Mouse (Mus musculus) thymus, adult 18-20 months (tissue): ENCODE results near the gene Rnf126.

Experiments used
- DNase-seq, 2 experiments: peaks; one replicate each; pipeline ENCODE4 v3.0.0; 2022; ENCODE audit warnings: mixed read lengths in 2 of 2

Rnf126 gene

GRCm38 (mm10) chr10:79766508-79767325, at the start of gene Rnf126:
TSS of gene Rnf126 (minus strand) at chr10:79766952.
- peak; percentile 98 for DNase-seq

DNA sequence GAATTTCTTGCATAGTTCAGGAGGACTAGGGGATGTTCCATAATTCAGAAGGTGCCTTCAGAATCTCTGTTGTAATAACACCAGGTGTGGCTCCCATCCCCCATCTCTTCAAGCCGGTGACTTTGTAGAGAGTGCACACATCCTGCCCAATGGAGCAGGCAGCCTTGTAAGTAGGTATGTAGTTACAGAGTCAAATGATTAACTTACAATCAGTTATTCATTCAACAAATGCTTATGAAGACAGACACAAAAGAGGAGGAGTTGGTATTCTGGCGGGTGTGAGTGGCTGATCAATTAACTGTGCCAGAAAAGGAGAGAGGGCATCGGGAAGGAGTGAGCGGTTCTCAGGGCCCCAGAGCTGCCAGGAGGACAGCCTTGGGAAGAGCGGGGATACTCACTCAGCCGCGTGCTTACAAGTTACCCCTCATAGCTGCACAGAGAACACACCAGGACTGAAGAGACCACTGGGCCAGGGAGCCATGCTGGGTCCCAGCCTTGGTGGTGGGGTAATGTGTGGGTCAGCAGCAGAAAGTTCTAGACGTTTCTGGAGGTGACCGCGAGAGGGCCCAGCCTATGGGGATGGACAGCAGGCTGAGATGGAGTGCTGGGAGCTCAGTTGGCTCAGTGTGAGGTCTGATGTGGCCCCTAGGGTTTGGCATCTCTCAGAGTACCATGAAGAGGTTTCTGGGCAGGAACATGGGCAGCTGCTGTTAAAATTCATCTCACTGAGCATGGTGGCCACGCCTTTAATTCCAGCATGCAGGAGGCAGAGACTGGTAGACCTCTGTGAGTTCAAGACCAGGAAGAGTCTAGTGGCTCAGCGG, 49.1 kb upstream of the Rnf126 start:
- DNase-seq, result no peak

DNA sequence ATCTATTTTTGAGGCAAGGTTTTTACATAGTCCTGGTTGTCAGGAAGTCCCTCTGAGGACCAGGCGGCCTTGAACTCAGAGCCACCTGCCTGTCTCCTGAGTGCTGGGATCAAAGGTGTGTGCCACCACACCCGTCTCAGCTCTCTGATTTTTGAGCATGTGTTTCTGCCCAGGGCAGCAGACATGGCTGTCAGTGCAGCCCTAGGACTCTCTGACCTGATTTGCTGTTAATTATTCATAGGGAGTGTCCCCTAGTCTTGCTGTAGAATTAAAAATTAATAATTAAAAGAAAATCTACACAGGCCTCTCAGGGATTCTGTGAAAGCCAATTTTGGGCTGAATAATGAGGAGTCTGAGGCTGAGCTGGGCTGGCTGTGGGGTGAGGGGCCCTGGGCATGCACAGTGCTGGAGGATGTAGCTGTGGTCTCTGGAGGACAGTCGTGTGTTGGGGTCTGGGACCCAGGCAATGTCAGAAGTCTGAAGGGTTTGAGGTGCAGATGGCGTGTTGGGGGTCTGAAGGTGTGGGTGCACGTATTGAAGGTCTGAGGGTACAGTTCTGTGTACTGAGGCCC, 47.6 kb upstream of the Rnf126 start:
- no peak for DNase-seq

DNA sequence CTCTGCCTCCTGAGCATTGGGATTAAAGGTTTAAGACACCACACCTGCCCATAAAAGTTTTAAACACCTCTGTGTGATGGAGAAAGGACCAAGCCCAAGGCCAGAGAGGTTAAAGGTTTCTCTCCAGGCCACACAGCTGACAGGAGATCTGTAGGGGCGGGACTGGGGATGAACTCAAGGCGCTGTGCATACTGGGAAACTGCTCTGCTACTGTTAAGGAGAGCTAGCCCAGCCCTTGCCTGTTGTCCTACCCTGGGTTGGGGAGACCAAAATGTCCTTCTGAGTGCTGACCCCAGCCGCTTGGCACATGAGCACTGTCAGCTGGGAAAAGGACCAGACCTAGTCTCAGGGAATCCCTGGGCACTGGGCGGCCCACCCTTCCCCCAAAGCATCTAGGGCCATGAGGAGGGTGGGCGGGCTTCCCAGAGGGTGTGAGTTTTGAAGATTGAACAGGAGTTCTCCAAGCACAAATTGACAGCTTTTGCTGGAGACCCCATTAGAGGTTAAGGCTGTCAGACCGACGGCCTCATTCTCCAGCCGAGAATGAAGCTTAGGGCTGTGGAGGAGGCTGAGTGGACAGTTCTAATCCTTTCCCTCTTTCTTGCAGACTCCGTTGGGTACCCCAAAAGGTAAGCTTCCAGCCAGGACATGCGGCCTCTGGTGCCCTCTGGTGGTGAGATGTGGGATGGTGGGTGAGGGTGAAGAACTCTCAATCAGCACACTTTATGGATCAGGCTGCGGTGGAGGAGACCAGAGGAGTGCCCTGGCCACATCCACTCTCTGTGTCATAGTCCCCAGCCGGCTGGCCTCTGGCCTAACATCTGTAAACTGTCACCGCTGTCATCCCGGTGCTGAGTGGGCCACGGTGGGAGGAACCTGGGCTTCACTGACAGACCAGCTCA, 45.2 kb upstream of the Rnf126 start:
- peak; percentile 61 to 68 for DNase-seq

- DNase-seq, result no peak
These were observed 42.0 kb upstream of the Rnf126 start for GRCm38 (mm10) chr10:79808728-79809127.

DNA sequence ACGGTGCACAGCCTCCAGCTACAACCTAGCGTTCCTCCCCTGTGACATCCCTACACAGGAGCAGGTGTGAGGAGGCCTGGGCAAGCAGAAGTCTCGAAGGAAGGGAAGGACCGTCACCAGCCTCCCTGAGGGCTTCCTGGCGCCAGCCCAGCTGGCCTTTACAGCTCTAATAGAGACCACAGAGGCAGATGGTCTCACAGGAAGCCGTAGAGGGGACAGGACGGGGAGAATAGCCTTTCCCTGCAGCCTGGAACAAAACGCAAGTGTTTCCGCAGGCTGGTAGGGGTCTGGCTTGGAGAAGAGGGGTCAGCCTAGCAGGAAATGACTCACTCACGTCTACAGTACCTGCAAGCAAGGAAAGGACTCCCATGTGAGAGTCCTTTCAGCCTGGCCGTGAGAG, 41.1 kb upstream of the Rnf126 start:
- no peak for DNase-seq

DNA sequence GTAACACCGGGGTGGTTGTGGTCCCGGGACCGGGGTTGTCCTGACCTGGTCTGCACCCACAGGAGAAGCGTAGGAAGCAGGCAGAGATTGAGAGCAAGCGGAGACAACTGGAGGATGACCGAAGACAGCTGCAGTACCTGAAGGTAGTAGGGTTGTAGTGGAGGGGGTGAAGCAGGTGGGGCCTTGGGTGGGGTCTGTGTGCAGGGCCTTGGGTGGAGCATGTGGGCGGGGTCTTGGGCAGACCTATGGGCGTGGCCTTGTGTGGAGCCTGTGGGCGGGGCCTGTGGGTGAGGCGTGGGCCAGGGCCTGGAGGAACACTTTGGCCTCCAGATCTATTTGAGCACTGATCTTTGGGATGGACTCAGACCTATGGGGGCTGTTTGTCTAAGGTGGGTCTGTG, 40.2 kb upstream of the Rnf126 start:
- no peak for DNase-seq

DNA sequence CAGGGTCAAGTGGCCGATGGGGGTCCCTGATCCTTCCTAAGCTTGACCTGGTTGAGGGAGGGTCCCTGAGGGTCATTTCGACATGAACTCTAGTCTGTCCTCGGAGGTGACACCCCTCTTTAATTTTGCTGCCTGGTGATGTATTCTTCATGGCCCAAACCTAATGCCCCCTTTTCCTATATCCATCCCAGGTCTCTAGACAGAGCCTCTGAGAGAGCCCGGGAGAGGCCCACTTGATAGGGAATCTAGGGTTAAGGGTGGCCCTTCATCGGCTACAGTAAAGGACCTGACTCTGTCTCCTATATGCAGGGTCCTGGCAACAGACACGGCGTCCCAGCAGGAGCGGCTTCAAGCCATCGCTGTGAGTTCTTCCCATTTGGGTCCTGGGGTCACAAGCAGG, 39.6 kb upstream of the Rnf126 start:
- DNase-seq, result no peak

DNA sequence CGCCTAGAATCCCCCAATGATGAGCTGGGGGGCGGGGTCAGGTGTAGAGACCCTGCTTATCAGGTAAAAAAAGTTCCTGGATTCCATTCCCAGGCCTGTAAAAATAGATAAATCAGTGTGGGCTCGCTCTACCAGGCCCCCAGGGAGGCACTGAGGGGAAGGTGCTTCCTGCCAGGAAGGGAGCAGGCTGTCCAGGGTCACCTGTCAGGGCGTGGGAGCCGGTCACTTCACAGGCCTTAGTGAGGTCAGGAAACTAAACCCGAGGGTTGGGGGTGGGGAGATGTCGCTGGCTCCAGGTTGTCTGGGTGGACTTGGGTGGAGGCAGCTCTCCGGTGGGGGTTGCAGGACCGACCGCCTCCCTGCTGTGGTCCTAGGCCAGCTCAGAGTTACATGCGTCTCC, 38.9 kb upstream of the Rnf126 start:
- no peak for DNase-seq

DNA sequence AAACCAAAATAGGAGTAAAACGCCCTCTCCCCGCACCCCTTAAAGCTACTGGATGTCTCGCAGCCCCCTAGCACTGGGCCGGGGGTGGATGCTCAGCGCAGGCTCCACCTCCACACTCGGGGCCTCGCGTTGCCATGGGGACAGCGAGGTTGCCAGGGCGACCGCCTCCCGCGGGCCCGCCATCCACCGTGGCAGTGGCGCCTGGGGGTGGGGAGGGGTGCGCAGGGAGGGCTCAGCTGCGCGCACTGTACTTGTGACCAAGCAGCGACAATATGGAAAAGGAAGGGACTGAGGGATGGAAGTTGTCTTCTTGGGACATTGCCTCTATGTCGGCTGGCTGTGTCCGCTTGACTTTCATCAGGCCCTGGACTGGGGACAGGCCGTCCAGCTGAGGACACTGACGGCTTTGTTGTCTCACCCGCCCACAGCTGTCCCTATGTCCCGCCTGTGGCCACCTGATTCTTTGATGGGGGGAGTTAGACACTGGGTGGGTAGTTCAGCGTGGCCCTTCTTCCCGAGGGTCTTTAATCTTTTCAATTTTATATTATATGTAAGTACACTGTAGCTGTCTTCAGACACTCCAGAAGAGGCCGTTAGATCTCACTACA, 37.1 kb upstream of the Rnf126 start:
- no peak for DNase-seq

DNA sequence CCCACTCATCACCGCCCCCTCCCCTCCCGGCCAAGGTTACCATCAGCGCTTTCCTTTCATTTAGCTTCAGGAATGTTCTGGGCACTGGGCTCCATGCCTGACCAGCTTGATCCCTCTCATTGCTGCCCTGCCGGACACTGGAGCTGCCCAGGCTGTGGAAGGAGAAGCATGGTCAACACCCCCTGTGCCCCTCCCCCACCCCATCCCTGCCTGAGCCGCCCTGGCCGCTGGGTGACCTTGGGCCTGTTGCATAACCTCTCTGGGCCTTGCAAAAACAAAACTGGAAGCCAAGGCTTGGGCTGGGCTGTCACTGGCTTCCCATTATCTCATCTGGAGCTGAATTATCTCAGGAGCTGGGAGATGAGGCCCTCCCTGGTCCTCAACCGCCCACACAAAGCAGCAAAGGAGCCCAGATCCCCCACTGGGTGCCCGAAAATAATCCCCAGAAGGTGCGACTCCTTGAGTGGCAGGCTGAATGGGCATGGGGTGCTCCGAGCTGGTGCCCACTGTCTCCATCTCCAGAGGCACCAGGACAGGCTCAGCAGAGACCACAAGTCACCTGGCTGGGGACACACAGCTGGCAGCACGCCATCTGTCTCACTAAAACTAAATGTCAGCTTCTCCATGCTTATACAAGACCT, 35.7 kb upstream of the Rnf126 start:
- DNase-seq, result no peak

DNA sequence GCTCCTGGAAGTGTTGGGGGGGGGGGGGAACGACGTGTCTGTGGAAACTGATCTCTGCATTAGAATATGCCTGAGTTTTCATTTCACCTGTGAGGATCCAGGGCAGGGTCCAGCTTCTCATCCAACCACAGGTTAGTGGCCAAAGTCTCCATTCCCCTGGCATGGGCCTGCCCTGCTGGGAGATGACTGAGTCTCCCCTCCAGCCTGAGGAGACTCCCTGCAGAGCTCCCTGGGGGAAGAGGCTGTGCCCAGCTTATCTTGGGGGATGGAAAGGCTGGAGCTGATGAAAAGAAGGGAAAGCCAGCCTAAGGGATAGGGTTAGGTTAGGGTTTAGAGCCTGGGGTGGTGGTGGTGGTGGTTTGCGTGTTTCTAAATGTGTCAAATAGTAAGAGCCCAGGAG, 35.1 kb upstream of the Rnf126 start:
- no peak for DNase-seq

DNA sequence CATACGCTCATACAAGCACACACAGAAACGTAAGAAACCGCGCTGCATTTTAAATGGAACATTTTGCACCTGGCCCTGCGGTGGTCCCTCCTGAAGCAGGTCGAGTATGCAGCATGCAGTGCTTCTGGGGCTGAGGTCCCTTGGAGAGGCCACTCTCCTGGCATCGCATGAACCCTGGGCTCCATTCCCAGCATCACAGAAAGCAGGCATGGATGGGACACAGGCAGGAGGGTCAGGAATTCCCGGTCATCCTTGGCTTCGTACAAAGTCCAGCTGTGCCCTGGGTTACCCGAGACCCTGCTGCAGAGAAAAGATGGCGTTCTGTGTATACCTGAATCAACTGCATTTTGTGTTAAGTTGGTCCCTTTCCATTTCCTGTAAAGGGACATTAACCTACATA, 33.8 kb upstream of the Rnf126 start:
- no peak for DNase-seq

DNA sequence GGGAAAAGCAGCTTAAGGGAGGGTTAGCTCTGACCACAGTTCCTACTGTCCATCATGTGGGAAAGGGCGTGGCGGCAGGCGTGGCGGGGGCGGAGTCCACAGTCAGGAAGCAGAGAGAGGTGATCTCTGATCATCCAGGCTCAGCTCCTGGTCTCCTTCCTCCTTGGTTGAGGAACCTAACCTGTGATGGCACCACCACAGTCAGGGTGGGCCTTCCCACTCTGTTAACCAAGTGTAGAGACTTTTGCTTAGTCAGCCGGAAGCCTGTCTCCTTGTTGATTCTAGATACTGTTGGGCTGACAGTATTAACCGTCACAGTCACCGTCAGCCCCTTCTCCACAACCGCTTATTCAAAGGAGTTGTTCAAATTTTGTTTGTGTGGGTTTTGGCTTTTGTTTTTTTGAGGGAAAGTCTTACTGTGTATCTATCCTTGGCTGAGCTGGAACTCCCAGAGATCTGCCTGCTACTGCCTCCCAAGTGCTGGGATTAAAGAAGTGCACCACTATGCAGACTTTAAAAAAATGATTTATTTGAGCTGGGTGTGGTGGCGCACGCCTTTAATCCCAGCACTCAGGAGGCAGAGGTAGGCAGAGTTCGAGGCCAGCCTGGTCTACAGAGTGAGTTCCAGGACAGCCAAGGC, 31.7 kb upstream of the Rnf126 start:
- DNase-seq, result no peak

GRCm38 (mm10) chr10:79797326-79797725, 30.6 kb upstream of the Rnf126 start:
- no peak for DNase-seq

GRCm38 (mm10) chr10:79795905-79796304, 29.2 kb upstream of the Rnf126 start:
- DNase-seq, result no peak

DNA sequence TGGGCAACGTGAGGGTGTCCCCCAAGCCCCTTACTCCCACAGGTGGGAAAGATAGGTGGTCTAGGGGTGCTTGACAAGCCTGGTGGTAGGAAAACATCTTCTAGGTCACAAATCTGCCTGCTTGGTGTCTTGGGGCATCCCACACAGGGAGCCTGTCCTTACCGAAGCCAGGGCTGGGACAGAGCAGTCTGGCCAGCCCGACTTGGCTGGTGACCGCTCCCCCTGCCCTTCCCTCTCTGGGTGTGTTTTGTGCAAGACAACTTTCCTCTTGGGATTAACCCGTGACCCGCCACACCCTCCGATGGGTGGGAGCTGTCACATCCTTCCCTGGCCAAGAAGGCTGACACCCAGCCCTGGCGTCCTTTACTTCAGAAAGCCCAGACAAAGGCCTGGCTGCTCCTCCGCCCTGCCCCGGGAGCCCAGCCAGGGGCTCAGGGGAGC, 27.8 kb upstream of the Rnf126 start:
- peak in 1 of 2 experiments; percentile 26 for DNase-seq

DNA sequence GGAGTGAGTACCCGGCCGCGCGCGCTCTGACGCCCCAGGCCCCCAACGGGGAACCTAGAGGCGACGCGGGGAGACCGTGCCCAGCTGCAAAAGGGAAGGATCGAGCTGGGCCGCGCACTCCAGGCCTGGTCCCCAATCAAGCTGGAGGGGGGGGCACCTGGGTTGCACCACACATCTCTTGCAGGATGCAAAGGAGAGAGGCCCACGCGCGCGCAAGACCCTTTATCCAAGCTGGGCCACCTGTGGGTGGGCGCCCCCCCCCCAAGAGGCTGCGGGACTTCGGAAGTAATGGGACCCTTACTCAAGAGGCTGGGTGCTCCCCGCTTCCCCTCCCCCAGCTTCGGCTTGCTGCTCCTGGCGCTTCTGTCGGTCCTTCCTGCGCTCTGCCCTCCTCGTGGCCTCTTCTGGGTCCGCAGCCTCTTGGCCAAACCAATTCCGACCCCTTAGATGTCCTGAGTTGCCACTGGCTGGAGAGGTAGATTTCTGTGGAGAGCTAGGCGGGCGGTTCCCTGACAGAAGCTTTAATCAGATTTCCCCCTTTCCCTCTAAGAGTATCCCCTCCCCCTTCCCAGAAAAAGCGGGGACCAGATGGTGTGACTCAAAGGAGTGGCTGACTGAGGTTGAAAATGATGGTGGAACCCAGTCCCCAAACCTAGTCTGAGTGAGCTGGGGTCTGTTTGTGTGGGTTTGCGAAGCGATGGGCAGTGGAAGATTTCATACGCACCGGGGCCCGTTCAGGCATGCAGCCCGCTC, 27.2 kb upstream of the Rnf126 start:
- peak; percentile 32 to 34 for DNase-seq

DNA sequence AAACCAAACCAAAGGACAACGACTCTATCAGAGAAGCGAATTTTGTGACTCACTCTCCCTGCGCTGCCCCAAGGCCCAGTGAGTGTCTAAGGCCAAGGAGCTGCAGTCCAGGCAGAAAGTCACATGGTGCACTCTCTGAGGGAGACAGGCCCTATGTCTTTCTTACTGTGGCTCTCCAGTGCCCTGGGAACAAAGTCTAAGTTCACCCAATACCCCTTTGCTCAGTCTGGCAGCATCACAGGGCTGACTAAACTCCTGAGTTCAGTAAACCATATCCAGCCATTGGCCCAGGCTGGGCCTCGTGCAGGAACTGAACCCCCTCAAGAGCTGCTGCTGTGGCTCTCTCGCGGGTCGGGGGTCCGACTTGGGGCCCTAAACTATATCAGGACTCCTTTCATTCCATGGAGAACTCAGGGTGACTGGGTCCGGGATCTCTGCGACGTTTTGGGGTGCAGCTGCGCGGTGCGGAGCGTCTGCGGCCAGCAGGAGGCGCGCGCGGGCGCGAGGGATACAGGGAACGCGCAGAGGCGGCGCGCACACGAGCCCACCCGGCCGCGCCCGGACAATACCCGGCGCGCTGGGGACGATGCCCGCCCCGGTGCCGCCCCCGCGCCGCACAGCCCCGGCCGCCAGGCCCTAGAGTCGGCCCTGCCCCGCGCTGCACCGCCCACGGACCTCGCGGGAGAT, 26.4 kb upstream of the Rnf126 start, which contains the start of gene Palm:
TSS of gene Palm (plus strand) at position 522 of the 687 bp plus-strand sequence.
- DNase-seq, result peak; percentile 50 to 57
